Mouse (Mus musculus): ENCODE data around the gene Rsad1. TPM values are rescaled to one million over a fixed set of nuclear protein-coding genes. Genes with fewer than 3 reads are reported as not detected.

The Rsad1 gene
- polyA plus RNA-seq, 1 experiment from 2014 or later, result 4.4 TPM

DNA sequence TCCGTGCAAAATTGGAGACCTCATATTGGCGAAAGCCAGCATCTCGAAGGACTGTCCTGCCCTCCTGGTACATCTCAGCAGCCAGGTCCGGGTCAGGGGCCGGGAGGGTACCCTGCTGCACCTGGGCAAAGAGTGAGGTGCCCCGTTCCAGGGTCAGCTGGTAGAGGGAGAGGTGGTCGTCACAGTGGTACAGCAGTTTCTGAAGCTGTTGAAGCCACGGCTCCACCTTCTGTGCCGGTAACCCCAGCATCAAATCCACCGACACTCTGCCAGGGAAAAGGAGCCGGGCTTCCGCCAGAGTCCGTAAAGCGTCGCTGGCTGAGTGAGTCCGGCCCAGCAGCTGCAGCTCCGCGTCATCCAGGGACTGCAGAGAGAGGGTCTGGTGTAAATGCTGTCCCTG, 4.6 kb downstream of the Rsad1 start:
- H3K27me3 ChIP-seq, result no peaks in the 10 kb centered on the region
- H3K4me2 ChIP-seq (replicated peaks), result peak overlapping the region; percentile 15
- no peak overlapping the region for H3K27ac ChIP-seq
- peaks cover 15% of the 10 kb centered on the region for H3K4me1 ChIP-seq (replicated peaks)
- no peak overlapping the region for H3K9ac ChIP-seq (replicated peaks)
- WGBS, result 50% methylated on average over 18 of the region's 18 CpGs
- ATAC-seq, result no peak
- H3K36me3 ChIP-seq, result peaks cover 5% of the 10 kb centered on the region; the same call in 1 of the 2 replicates
- H3K4me3 ChIP-seq (replicated peaks), result no peak overlapping the region
- no peaks in the 10 kb centered on the region for H3K9me3 ChIP-seq

GRCm38 (mm10) chr11:94543932-94544331, 5.1 kb downstream of the Rsad1 start:
- no peaks in the 10 kb centered on the region for H3K9me3 ChIP-seq
- no peak for ATAC-seq
- H3K36me3 ChIP-seq, result peaks cover 5% of the 10 kb centered on the region; the same call in 1 of the 2 replicates
- no peaks in the 10 kb centered on the region for H3K27me3 ChIP-seq
- H3K27ac ChIP-seq, result no peak overlapping the region
- H3K4me2 ChIP-seq (replicated peaks), result peak overlapping the region; percentile 15; the same call in 1 of the 2 replicates
- H3K9ac ChIP-seq (replicated peaks), result no peak overlapping the region
- H3K4me1 ChIP-seq (replicated peaks), result peaks cover 12% of the 10 kb centered on the region
- 41% methylated on average over 9 of the region's 9 CpGs for WGBS
- H3K4me3 ChIP-seq (replicated peaks), result no peak overlapping the region

GRCm38 (mm10) chr11:94543344-94543743, 5.7 kb downstream of the Rsad1 start:
- 86% methylated on average over 12 of the region's 12 CpGs for whole genome bisulfite sequencing
- Histone ChIP-seq H3K27ac (no peak overlapping the region), H3K9me3 (no peaks in the 10 kb centered on the region), H3K4me2 (replicated peaks) (no peak overlapping the region), H3K36me3 (peaks cover 5% of the 10 kb centered on the region; the same call in 1 of the 2 replicates), H3K4me3 (replicated peaks) (no peak overlapping the region), H3K27me3 (no peaks in the 10 kb centered on the region), H3K9ac (replicated peaks) (no peak overlapping the region), H3K4me1 (replicated peaks) (peaks cover 11% of the 10 kb centered on the region)
- ATAC-seq, result no peak

- no peaks in the 10 kb centered on the region for H3K9me3 ChIP-seq
- H3K9ac ChIP-seq (replicated peaks), result no peak overlapping the region
- H3K27me3 ChIP-seq, result no peaks in the 10 kb centered on the region
- WGBS, result 82% methylated on average over 4 of the region's 4 CpGs
- no peak overlapping the region for H3K4me2 ChIP-seq (replicated peaks)
- no peak for ATAC-seq
- H3K4me1 ChIP-seq (replicated peaks), result peaks cover 6% of the 10 kb centered on the region
- peaks cover 5% of the 10 kb centered on the region; the same call in 1 of the 2 replicates for H3K36me3 ChIP-seq
- H3K4me3 ChIP-seq (replicated peaks), result no peak overlapping the region
- H3K27ac ChIP-seq, result no peak overlapping the region
These were observed 6.7 kb downstream of the Rsad1 start for GRCm38 (mm10) chr11:94542400-94542799.

- Histone ChIP-seq H3K4me2 (replicated peaks) (no peak overlapping the region), H3K4me1 (replicated peaks) (peaks cover 6% of the 10 kb centered on the region), H3K9ac (replicated peaks) (no peak overlapping the region), H3K4me3 (replicated peaks) (no peak overlapping the region), H3K27ac (no peak overlapping the region), H3K9me3 (no peaks in the 10 kb centered on the region), H3K36me3 (peaks cover 5% of the 10 kb centered on the region; the same call in 1 of the 2 replicates), H3K27me3 (no peaks in the 10 kb centered on the region)
- 75% methylated on average over 7 of the region's 7 CpGs for WGBS
- no peak for ATAC-seq
These were observed 9.3 kb downstream of the Rsad1 start for GRCm38 (mm10) chr11:94539761-94540160.

DNA sequence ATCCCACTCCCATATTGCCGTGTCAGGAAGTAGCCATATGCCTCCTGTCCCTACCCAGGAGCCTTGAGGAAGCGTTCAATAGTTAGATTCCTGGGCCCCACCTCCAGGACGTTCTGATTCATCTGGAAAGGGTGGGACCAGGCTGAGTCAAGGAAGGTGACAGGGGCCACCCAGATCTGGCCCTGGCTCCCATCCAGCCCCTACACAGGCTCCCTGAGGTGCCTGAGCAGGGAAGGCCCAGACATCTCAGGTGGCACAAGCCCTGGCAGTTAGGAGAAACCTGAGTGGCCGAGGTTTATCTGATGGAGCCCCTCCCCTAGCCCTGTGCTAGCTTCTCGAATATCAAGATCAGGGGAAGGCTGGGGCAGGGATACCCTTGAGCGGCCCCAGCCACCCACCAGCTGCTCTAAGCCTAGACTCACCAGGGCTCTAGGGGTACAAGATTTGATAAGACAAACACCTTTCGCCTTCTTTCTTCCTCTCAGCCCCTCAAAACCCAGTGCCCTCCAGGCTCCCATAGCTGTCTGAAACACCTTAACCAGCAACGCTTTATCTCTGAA, 10.2 kb downstream of the Rsad1 start:
- no peak overlapping the region for H3K4me2 ChIP-seq (replicated peaks)
- H3K4me1 ChIP-seq (replicated peaks), result no peaks in the 10 kb centered on the region
- H3K36me3 ChIP-seq, result peaks cover 5% of the 10 kb centered on the region; the same call in 1 of the 2 replicates
- ATAC-seq, result no peak
- no peak overlapping the region for H3K9ac ChIP-seq (replicated peaks)
- no peaks in the 10 kb centered on the region for H3K9me3 ChIP-seq
- no peaks in the 10 kb centered on the region for H3K27me3 ChIP-seq
- H3K27ac ChIP-seq, result no peak overlapping the region
- no peak overlapping the region for H3K4me3 ChIP-seq (replicated peaks)
- 59% methylated on average over 8 of the region's 8 CpGs for WGBS

- 86% methylated on average over 8 of the region's 8 CpGs for WGBS
These were observed 15.9 kb downstream of the Rsad1 start for GRCm38 (mm10) chr11:94533171-94533570.

GRCm38 (mm10) chr11:94528879-94529278, 20.2 kb downstream of the Rsad1 start:
- 0 out of 2 replicates have a peak, but pooled peaks cover 2% of the 10 kb centered on the region for H3K4me1 ChIP-seq (replicated peaks)
- no peak overlapping the region for H3K4me3 ChIP-seq (replicated peaks)
- no peaks in the 10 kb centered on the region for H3K36me3 ChIP-seq
- no peak overlapping the region for H3K4me2 ChIP-seq (replicated peaks)
- H3K9me3 ChIP-seq, result no peaks in the 10 kb centered on the region
- no peaks in the 10 kb centered on the region for H3K27me3 ChIP-seq
- H3K9ac ChIP-seq (replicated peaks), result no peak overlapping the region
- H3K27ac ChIP-seq, result peak overlapping the region; percentile 6; the same call in 1 of the 2 replicates
- 48% methylated on average over 3 of the region's 3 CpGs for WGBS
- peak; percentile 27; the same call in 1 of the 2 replicates for ATAC-seq

More at GRCm38 (mm10) chr11:94533171-94533570, 15.9 kb downstream of the Rsad1 start:
- Histone ChIP-seq H3K4me1 (replicated peaks) (0 out of 2 replicates have a peak, but pooled peaks cover 2% of the 10 kb centered on the region), H3K9me3 (no peaks in the 10 kb centered on the region), H3K27ac (no peak overlapping the region), H3K4me2 (replicated peaks) (no peak overlapping the region), H3K36me3 (no peaks in the 10 kb centered on the region), H3K27me3 (no peaks in the 10 kb centered on the region), H3K4me3 (replicated peaks) (no peak overlapping the region), H3K9ac (replicated peaks) (no peak overlapping the region)
- no peak for ATAC-seq

GRCm38 (mm10) chr11:94526171-94526879, 22.7 kb downstream of the Rsad1 start:
- no peak for ATAC-seq
- H3K27me3 ChIP-seq, result peaks cover 3% of the 10 kb centered on the region; the same call in 1 of the 2 replicates
- 54% methylated on average over 9 of the region's 9 CpGs for WGBS
- H3K4me2 ChIP-seq (replicated peaks), result no peak overlapping the region
- H3K9ac ChIP-seq (replicated peaks), result no peak overlapping the region
- no peak overlapping the region for H3K27ac ChIP-seq
- H3K4me3 ChIP-seq (replicated peaks), result no peak overlapping the region
- no peaks in the 10 kb centered on the region for H3K36me3 ChIP-seq
- no peaks in the 10 kb centered on the region for H3K4me1 ChIP-seq (replicated peaks)
- H3K9me3 ChIP-seq, result no peaks in the 10 kb centered on the region

- H3K4me3 ChIP-seq (replicated peaks), result peak within 1 kb of the TSS; percentile 49
- WGBS, result under 1% methylated on average over 42 of the region's 42 CpGs
- H3K27me3 ChIP-seq, result peaks cover 3% of the 10 kb centered on the region; the same call in 1 of the 2 replicates
- no peak within 1 kb of the TSS for H3K27ac ChIP-seq
- peak within 1 kb of the TSS; percentile 69 for H3K9ac ChIP-seq (replicated peaks)
- ATAC-seq, result peak; percentile 90
- H3K36me3 ChIP-seq, result no peaks in the 10 kb centered on the region
- H3K9me3 ChIP-seq, result no peaks in the 10 kb centered on the region
- H3K4me2 ChIP-seq (replicated peaks), result peak within 1 kb of the TSS; percentile 90
- H3K4me1 ChIP-seq (replicated peaks), result peaks cover 6% of the 10 kb centered on the region
These were observed 27.7 kb downstream of the Rsad1 start, which contains the start of gene Mycbpap for GRCm38 (mm10) chr11:94521219-94521843. Mycbpap (minus strand) TSS chr11:94521742.

DNA sequence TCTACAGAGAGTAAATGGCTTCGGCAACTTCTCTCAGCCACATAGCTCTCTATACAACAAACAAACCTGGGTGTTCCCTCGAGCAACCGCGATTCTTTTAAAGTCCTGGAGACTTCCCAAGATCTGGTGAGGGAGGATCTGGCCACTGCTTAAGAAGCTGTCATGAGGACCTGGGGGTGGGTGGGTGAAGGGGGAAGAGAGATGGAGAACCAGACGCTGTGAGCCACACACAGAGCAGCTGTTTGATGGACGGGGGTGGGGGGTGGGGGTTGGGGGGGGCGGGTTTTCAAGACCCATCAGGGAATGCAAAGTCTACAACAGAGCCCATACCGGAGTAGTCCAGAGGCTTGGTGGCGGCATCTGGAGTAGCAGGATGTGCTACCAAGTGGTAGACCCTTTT, 35.6 kb downstream of the Rsad1 start:
- Histone ChIP-seq H3K4me1 (replicated peaks) (no peaks in the 10 kb centered on the region), H3K36me3 (no peaks in the 10 kb centered on the region), H3K4me2 (replicated peaks) (no peak overlapping the region), H3K27me3 (no peaks in the 10 kb centered on the region), H3K4me3 (replicated peaks) (no peak overlapping the region), H3K9ac (replicated peaks) (no peak overlapping the region), H3K9me3 (no peaks in the 10 kb centered on the region), H3K27ac (no peak overlapping the region)
- WGBS, result 74% methylated on average over 9 of the region's 9 CpGs
- ATAC-seq, result no peak

GRCm38 (mm10) chr11:94508976-94509375, 40.1 kb downstream of the Rsad1 start:
- H3K4me2 ChIP-seq (replicated peaks), result no peak overlapping the region
- no peak overlapping the region for H3K4me3 ChIP-seq (replicated peaks)
- no peaks in the 10 kb centered on the region for H3K36me3 ChIP-seq
- no peak for ATAC-seq
- H3K27me3 ChIP-seq, result no peaks in the 10 kb centered on the region
- no peaks in the 10 kb centered on the region for H3K9me3 ChIP-seq
- no peak overlapping the region for H3K9ac ChIP-seq (replicated peaks)
- no peak overlapping the region for H3K27ac ChIP-seq
- H3K4me1 ChIP-seq (replicated peaks), result no peaks in the 10 kb centered on the region
- 94% methylated on average over 10 of the region's 10 CpGs for WGBS

All from midbrain, embryonic 13.5 days (tissue).